Mouse (Mus musculus): ENCODE measurements around the gene Olfr777.

DNA sequence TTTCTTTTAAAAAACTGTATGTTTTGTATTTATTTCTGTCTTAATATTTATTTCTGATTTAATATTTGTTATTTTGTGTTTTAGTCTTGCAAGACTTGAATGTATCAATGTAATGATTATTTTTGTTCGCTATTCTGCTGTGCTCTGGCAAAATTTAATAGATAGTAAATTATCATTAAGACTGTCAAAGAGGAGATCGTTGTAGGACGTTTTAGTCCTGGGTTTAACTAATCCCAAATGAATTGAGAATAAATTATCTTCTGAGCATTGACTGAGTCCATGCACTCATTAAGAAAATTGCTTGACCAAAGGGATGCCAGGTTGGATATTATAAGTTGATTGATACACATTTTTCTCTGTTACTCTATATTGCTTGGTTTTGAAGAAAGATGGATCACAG lies 23.2 kb downstream of the Olfr777 start, which contains the start of gene Olfr775:
- no peak for TF ChIP-seq POLR2A (IDR thresholded peaks at IDR 0.05; ENCODE audit: control insufficient read depth in 1 of 2, insufficient read depth in 1 of 2, low read depth in 1 of 2, low read length in 2 of 2, poor library complexity in 1 of 2)
- TF ChIP-seq CTCF (IDR thresholded peaks at IDR 0.05 in 2 of 3, conservative IDR thresholded peaks at IDR 0.05 in 1 of 3; ENCODE audit: control insufficient read depth in 1 of 3, insufficient read depth in 1 of 3, low read depth in 2 of 3, low read length in 3 of 3, poor library complexity in 1 of 3, severe bottlenecking in 1 of 3) = no peak
- TF ChIP-seq MXI1 (IDR thresholded peaks at IDR 0.05; ENCODE audit: low read depth, low read length) = no peak
- TF ChIP-seq KAT2A (conservative IDR thresholded peaks at IDR 0.05; ENCODE audit: low read depth, low read length) = no peak
- no peak for TF ChIP-seq ZNF384 (IDR thresholded peaks at IDR 0.05; ENCODE audit: low read depth, low read length)
- no peak for TF ChIP-seq RAD21 (IDR thresholded peaks at IDR 0.05; ENCODE audit: low read depth, low read length)
- TF ChIP-seq MEF2A (IDR thresholded peaks at IDR 0.05; ENCODE audit: extremely low read depth, insufficient replicate concordance, low read depth, low read length, poor library complexity, severe bottlenecking) = no peak
- no peak for TF ChIP-seq EP300 (IDR thresholded peaks at IDR 0.05; ENCODE audit: low read depth in 1 of 2, low read length in 2 of 2)
- no peak for TF ChIP-seq ETS1 (IDR thresholded peaks at IDR 0.05; ENCODE audit: low read depth, low read length)
- TF ChIP-seq MYB (IDR thresholded peaks at IDR 0.05; ENCODE audit: low read depth, low read length) = no peak
- no peak for TF ChIP-seq USF1 (IDR thresholded peaks at IDR 0.05; ENCODE audit: low read depth, low read length)
- no peak for TF ChIP-seq MAX (IDR thresholded peaks at IDR 0.05; ENCODE audit: low read length)

Measured in MEL (cell line).